ENCODE assay signal across 7 mouse cellular contexts in the genomic region with DNA sequence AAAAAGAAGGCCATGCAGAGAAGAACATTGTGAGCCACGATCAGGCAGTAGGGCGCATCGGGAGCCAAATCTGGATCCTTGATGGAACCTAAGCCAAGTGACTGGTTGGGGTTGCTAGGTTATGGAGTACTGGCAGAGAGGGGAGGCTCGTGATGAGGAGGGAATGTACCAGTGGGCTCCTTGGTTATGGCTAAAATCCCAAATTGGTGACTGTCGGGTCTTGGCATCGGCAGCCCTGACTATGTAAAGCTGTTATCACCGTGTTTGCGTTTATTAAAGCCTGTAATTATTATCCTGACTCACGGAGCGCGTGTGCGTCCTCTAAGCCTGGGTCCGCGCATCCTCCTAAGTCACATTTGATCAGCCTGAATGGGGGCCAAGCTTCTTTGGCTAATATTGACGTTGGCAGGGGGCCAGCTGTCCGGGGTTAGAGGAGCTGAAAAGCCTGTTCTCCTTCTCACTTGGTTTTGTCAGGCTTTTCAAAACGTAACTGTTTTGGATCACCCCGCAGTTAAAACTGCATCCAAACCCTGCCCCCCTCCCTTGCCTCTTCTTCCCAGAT.
DNase-seq lines count a peak whose midpoint lies in the region; ATAC-seq and TF ChIP-seq lines count a peak whose summit lies in the region.

No protein-coding gene starts in this region.

- H3K4me1 ChIP-seq in forebrain, embryonic 11.5 days (replicated peaks; ENCODE audit: control insufficient read depth, insufficient read depth, low read length): peaks cover 9% of the 10 kb centered on the region; the same call in 1 of the 2 replicates
- peaks cover 17% of the 10 kb centered on the region for H3K4me1 ChIP-seq in heart, embryonic 15.5 days (replicated peaks)
- H3K4me1 ChIP-seq in kidney, postnatal 0 days (replicated peaks; ENCODE audit: insufficient read depth, low read length): no peaks in the 10 kb centered on the region
- H3K4me1 ChIP-seq in lung, adult 2 months (ENCODE audit: control insufficient read depth, insufficient read depth, low read length): 0 out of 2 replicates have a peak, but pooled peaks cover under 1% of the 10 kb centered on the region

- no peaks in the 10 kb centered on the region for H3K9me3 ChIP-seq in forebrain, embryonic 11.5 days (ENCODE audit: control insufficient read depth, low read length)
- no peaks in the 10 kb centered on the region for H3K9me3 ChIP-seq in heart, embryonic 15.5 days (replicated peaks)
- no peaks in the 10 kb centered on the region for H3K9me3 ChIP-seq in kidney, postnatal 0 days (replicated peaks; ENCODE audit: low read length)

- WGBS in forebrain, embryonic 11.5 days: 43% methylated on average over 18 of the region's 18 CpGs
- WGBS in heart, embryonic 15.5 days: 31% methylated on average over 18 of the region's 18 CpGs
- WGBS in kidney, postnatal 0 days: 27% methylated on average over 18 of the region's 18 CpGs
- 34% methylated on average over 18 of the region's 18 CpGs for WGBS in lung, adult 2 months

- ATAC-seq in forebrain, embryonic 11.5 days (replicated peaks; ENCODE audit: low FRiP score): no peak; the same call in 1 of the 2 replicates
- peak; percentile 65 for ATAC-seq in heart, embryonic 15.5 days (replicated peaks; ENCODE audit: insufficient number of reproducible peaks, insufficient read depth, low FRiP score, low read depth)
- ATAC-seq in kidney, postnatal 0 days (replicated peaks; ENCODE audit: low FRiP score, low read depth): peak; percentile 29; the same call in 1 of the 2 replicates

- H3K27me3 ChIP-seq in forebrain, embryonic 11.5 days (ENCODE audit: control insufficient read depth, insufficient read depth, low read length): no peaks in the 10 kb centered on the region
- H3K27me3 ChIP-seq in heart, embryonic 15.5 days: no peaks in the 10 kb centered on the region
- H3K27me3 ChIP-seq in kidney, postnatal 0 days (ENCODE audit: insufficient read depth, low read length): no peaks in the 10 kb centered on the region

- no peak overlapping the region for H3K27ac ChIP-seq in forebrain, embryonic 11.5 days (ENCODE audit: low read depth, low read length)
- H3K27ac ChIP-seq in heart, embryonic 15.5 days: no peak overlapping the region
- H3K27ac ChIP-seq in kidney, postnatal 0 days: no peak overlapping the region

- peak overlapping the region; percentile 8; the same call in 1 of the 2 replicates for H3K9ac ChIP-seq in forebrain, embryonic 11.5 days (ENCODE audit: low read length)
- H3K9ac ChIP-seq in heart, embryonic 15.5 days: no peak overlapping the region
- no peak overlapping the region for H3K9ac ChIP-seq in kidney, postnatal 0 days (ENCODE audit: low read depth, low read length)

- peak overlapping the region; percentile 18; the same call in 1 of the 2 replicates for H3K4me2 ChIP-seq in forebrain, embryonic 11.5 days (ENCODE audit: low read depth, low read length, severe bottlenecking)
- peak overlapping the region; percentile 45 for H3K4me2 ChIP-seq in heart, embryonic 15.5 days
- peak overlapping the region; percentile 32; the same call in 1 of the 2 replicates for H3K4me2 ChIP-seq in kidney, postnatal 0 days (ENCODE audit: low read length)

- H3K36me3 ChIP-seq in forebrain, embryonic 11.5 days (ENCODE audit: control insufficient read depth, insufficient read depth, low read length): no peaks in the 10 kb centered on the region
- no peaks in the 10 kb centered on the region for H3K36me3 ChIP-seq in heart, embryonic 15.5 days
- no peaks in the 10 kb centered on the region for H3K36me3 ChIP-seq in kidney, postnatal 0 days (ENCODE audit: insufficient read depth, low read length)

- H3K4me3 ChIP-seq in forebrain, embryonic 11.5 days (ENCODE audit: low read depth, low read length): no peak overlapping the region
- no peak overlapping the region for H3K4me3 ChIP-seq in heart, embryonic 15.5 days
- no peak overlapping the region for H3K4me3 ChIP-seq in kidney, postnatal 0 days (replicated peaks; ENCODE audit: low read depth, low read length)
- H3K4me3 ChIP-seq in lung, adult 2 months (replicated peaks; ENCODE audit: extremely low read depth, low read depth, low read length): no peak overlapping the region

- TF ChIP-seq CTCF in kidney, postnatal 0 days (IDR thresholded peaks at IDR 0.05; ENCODE audit: low read depth): no peak
- TF ChIP-seq CTCF in lung, adult 2 months (IDR thresholded peaks at IDR 0.05; ENCODE audit: insufficient read depth, low read length): no peak

- no peak for TF ChIP-seq POLR2A in lung, adult 2 months (IDR thresholded peaks at IDR 0.05; ENCODE audit: borderline replicate concordance, extremely low read depth, low read depth, low read length)

- peak; percentile 57 for DNase-seq in cerebellum, adult 11 months
- peak; percentile 62 for DNase-seq in forebrain, embryonic 11.5 days (ENCODE audit: low spot score)
- peak; percentile 84 for DNase-seq in kidney, postnatal 0 days (ENCODE audit: low spot score)
- peak; percentile 42 for DNase-seq in lung, adult 2 months
- DNase-seq in ovary, postnatal 14 days (ENCODE audit: low spot score): peak; percentile 69
- DNase-seq in spleen, postnatal 4 days (ENCODE audit: low spot score in 2 of 2): no peak

Comparison
In these comparisons a context has a peak if more than half of its experiments do, and no peak if none do; other contexts are left out.
1. DNase-seq: peak in cerebellum, adult 11 months (single experiment), forebrain, embryonic 11.5 days (single experiment), kidney, postnatal 0 days (single experiment), lung, adult 2 months (single experiment) and ovary, postnatal 14 days (single experiment); none in spleen, postnatal 4 days (0 of 2).
2. Peak in every context shown above with its lines, with median percentiles within 50 percentile points of each other: H3K4me2 ChIP-seq.